Mouse (Mus musculus): ENCODE data around the gene Cpa3. TPM values are rescaled to one million over a fixed set of nuclear protein-coding genes. Genes with fewer than 3 reads are reported as not detected.

Gene Cpa3
- total RNA-seq, 2 experiments from 2014 or later, result 1.5 to 3.4 TPM

Small RNA genes within 50 kb of the gene (microRNA-seq; reads per million reads assigned to microRNA genes)
- gene Mir7007 (ENCODE audit: borderline number of aligned reads in 2 of 2), result 0.47 to 1.2 reads per million in 2 experiments

Other genes with a start within 250 kb of the Cpa3 start
- gene Hps3, start 206.9 kb downstream of the Cpa3 start, total RNA-seq (2021), result 10 to 100 TPM; 11.2 to 15.7 TPM
- 10 to 100 TPM; 16.9 to 24.7 TPM for gene Hltf, start 184.4 kb downstream of the Cpa3 start, total RNA-seq (2021)
- gene Gyg, start 86.9 kb downstream of the Cpa3 start, total RNA-seq (2021), result 100 to 1,000 TPM; 100 to 127 TPM
- gene Cpb1, start 33.6 kb upstream of the Cpa3 start, total RNA-seq (2021), result 1 to 10 TPM; 5.3 to 6.2 TPM
- 1 to 10 TPM; 8.3 to 9.3 TPM for gene Agtr1b, start 125.0 kb upstream of the Cpa3 start, total RNA-seq (2021)

All from adrenal gland, adult 18-20 months (tissue).